Mouse (Mus musculus) hindbrain, embryonic 14.5 days (tissue): ENCODE results near the gene Tk1. TPM values are rescaled to one million over a fixed set of nuclear protein-coding genes. Genes with fewer than 3 reads are reported as not detected.
A peak's percentile ranks its signal among the peaks of the same experiment; 100 is the strongest.

ENCODE experiments used
- ATAC-seq: fragments of 200-750 bp; cut with Nextera tagmentation; 2 replicates; pipeline ENCODE4 v1.8.0; 2017; ENCODE audit warnings: moderate number of reproducible peaks, mild to moderate bottlenecking, moderate TSS enrichment, moderate library complexity; ENCODE audit not compliant: low FRiP score
- DNase-seq: peaks from one replicate; pipeline ENCODE4 v3.0.0-alpha.2; 2015; ENCODE audit warnings: low spot score
- H3K27ac ChIP-seq: fragments of 300-500 bp; sonication (generic); 2 replicates; pipeline ENCODE4 v1.5.1; 2014; ENCODE audit warnings: mild to moderate bottlenecking, moderate library complexity
- H3K27me3 ChIP-seq: fragments of 300-500 bp; sonication (generic); 2 replicates; pipeline ENCODE4 v1.6.1; 2014; ENCODE audit warnings: mild to moderate bottlenecking, low read length, mixed read lengths; ENCODE audit not compliant: control insufficient read depth, insufficient read depth
- H3K36me3 ChIP-seq: fragments of 300-500 bp; sonication (generic); replicated peaks from 2 replicates; pipeline ENCODE4 v1.6.1; 2014; ENCODE audit not compliant: control insufficient read depth, insufficient read depth
- H3K4me1 ChIP-seq: fragments of 300-500 bp; sonication (generic); replicated peaks from 2 replicates; pipeline ENCODE4 v1.6.1; 2014; ENCODE audit warnings: antibody characterized with exemption, low read length, mixed read lengths; ENCODE audit not compliant: control insufficient read depth, insufficient read depth
- H3K4me2 ChIP-seq: fragments of 300-500 bp; sonication (generic); replicated peaks from 2 replicates; pipeline ENCODE4 v1.6.1; 2014; ENCODE audit warnings: mild to moderate bottlenecking, moderate library complexity
- H3K4me3 ChIP-seq: fragments of 300-500 bp; sonication (generic); replicated peaks from 2 replicates; pipeline ENCODE4 v1.5.1; 2014; ENCODE audit warnings: mild to moderate bottlenecking, low read length
- H3K9ac ChIP-seq: fragments of 300-500 bp; sonication (generic); 2 replicates; pipeline ENCODE4 v1.6.1; 2014
- H3K9me3 ChIP-seq: fragments of 300-500 bp; sonication (generic); 2 replicates; pipeline ENCODE4 v1.6.1; 2016; ENCODE audit warnings: low read length; ENCODE audit not compliant: control insufficient read depth
- WGBS: fragments of 180-500 bp; shearing (Covaris S2); extraction: QIAGEN DNeasy Blood & Tissue Kit; methylation state at CpG from one replicate; pipeline ENCODE4 v1.1.7; 2014; 5-methylcytosine and 5-hydroxymethylcytosine counted together
- polyA plus RNA-seq: library from polyadenylated mRNA; unstranded; fragments of >200 nt; fragmentation: Nextera tagmentation; extraction: Ambion mirVana; gene quantifications from 2 replicates; pipeline ENCODE4 v1.2.1, GENCODE M21; 2014

Tk1 gene
- polyA plus RNA-seq, 1 experiment from 2014 or later: 14.4 TPM

GRCm38 (mm10) chr11:117864805-117865204 is 38.9 kb upstream of the Tk1 start:
- Histone ChIP-seq H3K4me1 (peaks cover 12% of the 10 kb centered on the region; the same call in 1 of the 2 replicates), H3K27me3 (peaks cover 15% of the 10 kb centered on the region; the same call in 1 of the 2 replicates), H3K4me3 (no peak overlapping the region), H3K9me3 (no peaks in the 10 kb centered on the region), H3K4me2 (no peak overlapping the region), H3K36me3 (no peaks in the 10 kb centered on the region), H3K9ac (no peak overlapping the region), H3K27ac (no peak overlapping the region)
- DNase-seq (no peak), ATAC-seq (no peak)
- WGBS: 61% methylated on average over 2 of the region's 2 CpGs

GRCm38 (mm10) chr11:117863174-117863856 is 37.4 kb upstream of the Tk1 start:
- Histone ChIP-seq H3K4me3 (no peak overlapping the region), H3K36me3 (no peaks in the 10 kb centered on the region), H3K27me3 (peaks cover 15% of the 10 kb centered on the region; the same call in 1 of the 2 replicates), H3K27ac (no peak overlapping the region), H3K9ac (no peak overlapping the region), H3K9me3 (no peaks in the 10 kb centered on the region), H3K4me1 (peaks cover 12% of the 10 kb centered on the region; the same call in 1 of the 2 replicates), H3K4me2 (no peak overlapping the region)
- ATAC-seq (no peak), DNase-seq (no peak)
- 35% methylated on average over 11 of the region's 11 CpGs for WGBS

- H3K4me2 ChIP-seq: 0 out of 2 replicates have a peak within 1 kb of the TSS, but pooled peaks have one; percentile 16
- H3K27ac ChIP-seq: no peak within 1 kb of the TSS
- no peaks in the 10 kb centered on the region for H3K9me3 ChIP-seq
- no peak within 1 kb of the TSS for H3K9ac ChIP-seq
- H3K4me3 ChIP-seq: no peak within 1 kb of the TSS
- H3K4me1 ChIP-seq: no peaks in the 10 kb centered on the region
- peaks cover 15% of the 10 kb centered on the region; the same call in 1 of the 2 replicates for H3K27me3 ChIP-seq
- WGBS: 5% methylated on average over 23 of the region's 23 CpGs
- ATAC-seq (no peak), DNase-seq (no peak)
- H3K36me3 ChIP-seq: 0 out of 2 replicates have a peak, but pooled peaks cover 3% of the 10 kb centered on the region
Observed at GRCm38 (mm10) chr11:117860601-117861000, 34.7 kb upstream of the Tk1 start, which contains the start of gene Tmem235. Gene Tmem235 (plus strand): TSS chr11:117860752.

GRCm38 (mm10) chr11:117858392-117858791 is 32.5 kb upstream of the Tk1 start:
- Histone ChIP-seq H3K4me3 (no peak overlapping the region), H3K27ac (no peak overlapping the region), H3K9me3 (no peaks in the 10 kb centered on the region), H3K4me2 (no peak overlapping the region), H3K9ac (no peak overlapping the region), H3K36me3 (0 out of 2 replicates have a peak, but pooled peaks cover 4% of the 10 kb centered on the region), H3K27me3 (peaks cover 15% of the 10 kb centered on the region; the same call in 1 of the 2 replicates), H3K4me1 (no peaks in the 10 kb centered on the region)
- no peak for DNase-seq
- 43% methylated on average over 3 of the region's 3 CpGs for WGBS
- no peak for ATAC-seq

- Histone ChIP-seq H3K4me3 (no peak overlapping the region), H3K27me3 (peaks cover 15% of the 10 kb centered on the region; the same call in 1 of the 2 replicates), H3K27ac (no peak overlapping the region), H3K9me3 (no peaks in the 10 kb centered on the region), H3K9ac (no peak overlapping the region), H3K36me3 (0 out of 2 replicates have a peak, but pooled peaks cover 4% of the 10 kb centered on the region), H3K4me1 (no peaks in the 10 kb centered on the region), H3K4me2 (no peak overlapping the region)
- WGBS: 96% methylated on average over 10 of the region's 10 CpGs
- DNase-seq: no peak
- ATAC-seq: no peak
Observed at GRCm38 (mm10) chr11:117857462-117857861, 31.6 kb upstream of the Tk1 start.

GRCm38 (mm10) chr11:117855975-117856374 is 30.1 kb upstream of the Tk1 start:
- no peak overlapping the region for H3K27ac ChIP-seq
- no peak overlapping the region for H3K9ac ChIP-seq
- no peak overlapping the region for H3K4me3 ChIP-seq
- DNase-seq: no peak
- no peak for ATAC-seq
- H3K9me3 ChIP-seq: no peaks in the 10 kb centered on the region
- H3K36me3 ChIP-seq: 0 out of 2 replicates have a peak, but pooled peaks cover 4% of the 10 kb centered on the region
- H3K4me1 ChIP-seq: no peaks in the 10 kb centered on the region
- 90% methylated on average over 1 of the region's 1 CpGs for WGBS
- no peak overlapping the region for H3K4me2 ChIP-seq
- H3K27me3 ChIP-seq: peaks cover 6% of the 10 kb centered on the region; the same call in 1 of the 2 replicates

- no peaks in the 10 kb centered on the region for H3K4me1 ChIP-seq
- no peaks in the 10 kb centered on the region for H3K9me3 ChIP-seq
- WGBS: 98% methylated on average over 5 of the region's 5 CpGs
- ATAC-seq (no peak), DNase-seq (no peak)
- H3K27me3 ChIP-seq: peaks cover under 1% of the 10 kb centered on the region; the same call in 1 of the 2 replicates
- no peak overlapping the region for H3K9ac ChIP-seq
- no peak overlapping the region for H3K27ac ChIP-seq
- no peak overlapping the region for H3K4me2 ChIP-seq
- H3K4me3 ChIP-seq: no peak overlapping the region
- H3K36me3 ChIP-seq: 0 out of 2 replicates have a peak, but pooled peaks cover 4% of the 10 kb centered on the region
Observed at GRCm38 (mm10) chr11:117855360-117855759, 29.5 kb upstream of the Tk1 start.

- Histone ChIP-seq H3K9me3 (no peaks in the 10 kb centered on the region), H3K4me2 (no peak overlapping the region), H3K4me1 (peaks cover 6% of the 10 kb centered on the region; the same call in 1 of the 2 replicates), H3K36me3 (0 out of 2 replicates have a peak, but pooled peaks cover 4% of the 10 kb centered on the region), H3K4me3 (no peak overlapping the region), H3K27ac (no peak overlapping the region), H3K27me3 (no peaks in the 10 kb centered on the region), H3K9ac (no peak overlapping the region)
- ATAC-seq (no peak), DNase-seq (no peak)
- WGBS: 94% methylated on average over 9 of the region's 9 CpGs
Observed at GRCm38 (mm10) chr11:117854241-117854640, 28.3 kb upstream of the Tk1 start.

GRCm38 (mm10) chr11:117852875-117853274 is 27.0 kb upstream of the Tk1 start:
- Histone ChIP-seq H3K27ac (no peak overlapping the region), H3K4me3 (no peak overlapping the region), H3K27me3 (no peaks in the 10 kb centered on the region), H3K4me1 (peaks cover 13% of the 10 kb centered on the region), H3K4me2 (no peak overlapping the region), H3K36me3 (0 out of 2 replicates have a peak, but pooled peaks cover 4% of the 10 kb centered on the region), H3K9ac (no peak overlapping the region), H3K9me3 (no peaks in the 10 kb centered on the region)
- ATAC-seq (no peak), DNase-seq (no peak)
- WGBS: 95% methylated on average over 3 of the region's 3 CpGs
